In the genomic region with DNA sequence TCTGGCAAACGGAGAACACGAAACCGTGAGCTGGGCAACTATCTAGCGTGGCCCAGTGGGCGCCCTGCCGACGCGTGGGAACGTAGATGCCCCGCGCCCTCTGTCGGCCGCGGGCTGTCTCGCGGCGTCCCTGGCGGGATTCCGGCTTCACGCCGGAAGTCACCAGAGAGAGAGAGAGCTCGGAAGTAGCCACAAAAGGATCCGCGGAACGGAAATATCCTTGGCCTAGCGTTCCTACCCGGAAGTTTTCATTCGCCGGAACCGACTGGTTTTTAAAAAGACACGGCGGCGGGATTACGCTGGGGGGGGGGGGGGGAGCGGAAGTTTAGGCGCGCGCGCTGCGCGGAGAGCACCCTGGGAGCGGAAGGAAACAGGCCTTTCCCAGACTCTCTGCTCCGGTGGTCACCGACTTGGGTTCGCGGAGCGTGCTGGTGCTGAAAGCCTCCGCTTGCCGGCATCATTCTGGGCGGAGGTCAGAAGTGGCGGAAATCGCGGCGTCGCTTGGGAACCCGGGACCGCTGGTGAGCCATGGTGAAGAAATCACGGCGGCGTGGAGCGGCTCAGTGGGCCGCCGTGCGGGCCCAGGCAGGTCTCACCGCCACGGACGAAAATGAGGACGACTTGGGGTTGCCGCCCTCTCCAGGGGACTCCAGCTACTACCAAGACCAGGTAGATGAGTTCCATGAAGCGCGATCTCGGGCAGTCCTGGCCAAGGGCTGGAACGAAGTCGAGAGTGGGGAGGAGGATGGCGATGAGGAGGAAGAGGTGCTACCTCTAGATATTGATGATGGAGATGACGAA, we compare ENCODE assay signal across 8 mouse cellular contexts. TPM values are rescaled to one million over a fixed set of nuclear protein-coding genes. Genes with fewer than 3 reads are reported as not detected.
DNase-seq lines count a peak whose midpoint lies in the region; ATAC-seq and TF ChIP-seq lines count a peak whose summit lies in the region.

TSS of gene Utp3 (plus strand) at position 377 of the 801 bp plus-strand sequence.

- H3K27ac ChIP-seq in embryonic facial prominence, embryonic 13.5 days = peak within 1 kb of the TSS; percentile 97
- H3K27ac ChIP-seq in kidney, adult 2 months (ENCODE audit: insufficient read depth, low read depth, low read length) = peak within 1 kb of the TSS; percentile 70
- peak within 1 kb of the TSS; percentile 93 for H3K27ac ChIP-seq in limb, embryonic 12.5 days
- H3K27ac ChIP-seq in midbrain, embryonic 15.5 days = peak within 1 kb of the TSS; percentile 87
- H3K27ac ChIP-seq in spleen, adult 2 months (ENCODE audit: insufficient read depth, low read length) = peak within 1 kb of the TSS; percentile 96

- peaks cover 17% of the 10 kb centered on the region for H3K36me3 ChIP-seq in embryonic facial prominence, embryonic 13.5 days
- no peaks in the 10 kb centered on the region for H3K36me3 ChIP-seq in kidney, adult 2 months (ENCODE audit: control insufficient read depth, insufficient read depth, low read length)
- H3K36me3 ChIP-seq in limb, embryonic 12.5 days = peaks cover 15% of the 10 kb centered on the region
- H3K36me3 ChIP-seq in midbrain, embryonic 15.5 days (replicated peaks) = no peaks in the 10 kb centered on the region
- peaks cover 2% of the 10 kb centered on the region; the same call in 1 of the 2 replicates for H3K36me3 ChIP-seq in spleen, adult 2 months (ENCODE audit: control insufficient read depth, insufficient read depth, low read length)

- peaks cover 17% of the 10 kb centered on the region for H3K4me1 ChIP-seq in embryonic facial prominence, embryonic 13.5 days
- H3K4me1 ChIP-seq in kidney, adult 2 months (ENCODE audit: control insufficient read depth, insufficient read depth, low read length) = peaks cover 11% of the 10 kb centered on the region; the same call in 1 of the 2 replicates
- H3K4me1 ChIP-seq in limb, embryonic 12.5 days (replicated peaks) = peaks cover 10% of the 10 kb centered on the region
- peaks cover 25% of the 10 kb centered on the region for H3K4me1 ChIP-seq in midbrain, embryonic 15.5 days
- peaks cover 8% of the 10 kb centered on the region; the same call in 1 of the 2 replicates for H3K4me1 ChIP-seq in spleen, adult 2 months (ENCODE audit: control insufficient read depth, insufficient read depth, insufficient read length)

- WGBS in embryonic facial prominence, embryonic 13.5 days = under 1% methylated on average over 67 of the region's 76 CpGs
- WGBS in kidney, adult 2 months = under 1% methylated on average over 76 of the region's 76 CpGs
- WGBS in limb, embryonic 12.5 days = under 1% methylated on average over 72 of the region's 76 CpGs
- WGBS in midbrain, embryonic 15.5 days = under 1% methylated on average over 76 of the region's 76 CpGs
- under 1% methylated on average over 76 of the region's 76 CpGs for WGBS in spleen, adult 2 months

- H3K27me3 ChIP-seq in embryonic facial prominence, embryonic 13.5 days = no peaks in the 10 kb centered on the region
- no peaks in the 10 kb centered on the region for H3K27me3 ChIP-seq in kidney, adult 2 months (replicated peaks; ENCODE audit: control insufficient read depth, insufficient read depth, low read length)
- no peaks in the 10 kb centered on the region for H3K27me3 ChIP-seq in limb, embryonic 12.5 days
- no peaks in the 10 kb centered on the region for H3K27me3 ChIP-seq in midbrain, embryonic 15.5 days (replicated peaks)
- no peaks in the 10 kb centered on the region for H3K27me3 ChIP-seq in spleen, adult 2 months (ENCODE audit: control insufficient read depth, insufficient read depth, low read length)

- no peaks in the 10 kb centered on the region for H3K9me3 ChIP-seq in embryonic facial prominence, embryonic 13.5 days
- no peaks in the 10 kb centered on the region for H3K9me3 ChIP-seq in limb, embryonic 12.5 days
- H3K9me3 ChIP-seq in midbrain, embryonic 15.5 days = no peaks in the 10 kb centered on the region

- TF ChIP-seq CTCF in kidney, adult 2 months (conservative IDR thresholded peaks at IDR 0.05; ENCODE audit: insufficient read depth, insufficient read length, low read depth, low read length) = peak; percentile 77
- peak; percentile 88 for TF ChIP-seq CTCF in spleen, adult 2 months (IDR thresholded peaks at IDR 0.05; ENCODE audit: extremely low read depth, insufficient read depth, insufficient read length, insufficient replicate concordance)

- peak within 1 kb of the TSS; percentile 85 for H3K4me3 ChIP-seq in embryonic facial prominence, embryonic 13.5 days
- peak within 1 kb of the TSS; percentile 75 for H3K4me3 ChIP-seq in kidney, adult 2 months (ENCODE audit: insufficient read depth, low read depth, low read length)
- H3K4me3 ChIP-seq in limb, embryonic 12.5 days (replicated peaks) = peak within 1 kb of the TSS; percentile 84
- peak within 1 kb of the TSS; percentile 94 for H3K4me3 ChIP-seq in midbrain, embryonic 15.5 days
- peak within 1 kb of the TSS; percentile 85 for H3K4me3 ChIP-seq in spleen, adult 2 months (ENCODE audit: extremely low read depth, insufficient read depth, insufficient read length)

- peak; percentile 96 for DNase-seq in 3134 (ENCODE audit: extremely low read depth, insufficient read length, low spot score)
- peak; percentile 91 to 92 for DNase-seq in adrenal gland, postnatal 36 days
- DNase-seq in heart, adult 18-20 months = peak; percentile 95 to 98
- DNase-seq in kidney, adult 2 months = peak; percentile 98
- peak; percentile 87 to 99 for DNase-seq in spleen, adult 2 months (ENCODE audit: low read depth in 1 of 2, low spot score in 2 of 2)

- peak within 1 kb of the TSS; percentile 94 for H3K4me2 ChIP-seq in embryonic facial prominence, embryonic 13.5 days
- peak within 1 kb of the TSS; percentile 82 for H3K4me2 ChIP-seq in limb, embryonic 12.5 days
- H3K4me2 ChIP-seq in midbrain, embryonic 15.5 days = peak within 1 kb of the TSS; percentile 87

- peak; percentile 50 for TF ChIP-seq POLR2A in kidney, adult 2 months (IDR thresholded peaks at IDR 0.05; ENCODE audit: low read depth, low read length)
- peak; percentile 82 for TF ChIP-seq POLR2A in spleen, adult 2 months (IDR thresholded peaks at IDR 0.05; ENCODE audit: low read depth, low read length)

- peak within 1 kb of the TSS; percentile 95 for H3K9ac ChIP-seq in embryonic facial prominence, embryonic 13.5 days
- peak within 1 kb of the TSS; percentile 87 for H3K9ac ChIP-seq in limb, embryonic 12.5 days (replicated peaks)
- H3K9ac ChIP-seq in midbrain, embryonic 15.5 days = peak within 1 kb of the TSS; percentile 95

- peak; percentile 93 for ATAC-seq in embryonic facial prominence, embryonic 13.5 days (ENCODE audit: insufficient number of reproducible peaks, insufficient read depth, low FRiP score, low TSS enrichment, low read depth)
- peak; percentile 96 for ATAC-seq in limb, embryonic 12.5 days (ENCODE audit: insufficient number of reproducible peaks, insufficient read depth, low FRiP score, low TSS enrichment, low read depth)
- ATAC-seq in midbrain, embryonic 15.5 days (replicated peaks) = peak; percentile 97

RNA-seq across cellular contexts. Expression of gene Utp3, which starts in this region (rescaled TPM):
- 10 to 100 TPM; 32.5 to 34.2 TPM for total RNA-seq in adrenal gland, postnatal 36 days (2021)
- polyA plus RNA-seq in embryonic facial prominence, embryonic 13.5 days (2015; fragmentation: Nextera tagmentation; extraction: Ambion mirVana) = 77.5 and 83.7 TPM in 2 replicates
- total RNA-seq in heart, adult 18-20 months (2021) = 10 to 100 TPM; 20.1 to 21.6 TPM
- polyA plus RNA-seq in kidney, adult 2 months (2012; rRNA removed) = 7.9 and 9.8 TPM in 2 replicates
- polyA plus RNA-seq in limb, embryonic 12.5 days (2016; fragmentation: Nextera tagmentation; extraction: Ambion mirVana) = 71.1 and 81.0 TPM in 2 replicates
- polyA plus RNA-seq in midbrain, embryonic 15.5 days (2015; fragmentation: Nextera tagmentation; extraction: Ambion mirVana) = 45.1 and 46.9 TPM in 2 replicates
- polyA plus RNA-seq in spleen, adult 2 months (2012; rRNA removed) = 9.3 and 14.0 TPM in 2 replicates

Comparison
In these comparisons a context has a peak if more than half of its experiments do, and no peak if none do; other contexts are left out.
1. Peak in every context shown above with its lines: DNase-seq, ATAC-seq, H3K4me3 ChIP-seq and H3K27ac ChIP-seq.